In genomic region chr4:153303521-153303920, GRCm38 (mm10) we compare ENCODE assay signal across 16 mouse cellular contexts.
"Had no signal": no experiment of that assay in that cellular context is flagged by ENCODE, and none has a peak within 500 bp of the region (broad histone marks: within the 10 kb centered on the region; RNA-seq: fewer than 3 reads in every experiment).

No protein-coding gene starts in this region.

- ATAC-seq: intestine, embryonic 15.5 days; liver, embryonic 12.5 days had no signal

- H3K9ac ChIP-seq: intestine, embryonic 15.5 days; limb, embryonic 15.5 days; liver, embryonic 12.5 days; lung, embryonic 14.5 days had no signal

- H3K27me3 ChIP-seq: intestine, embryonic 15.5 days; limb, embryonic 15.5 days; liver, embryonic 12.5 days had no signal

- H3K4me3 ChIP-seq: intestine, embryonic 15.5 days; limb, embryonic 15.5 days; liver, embryonic 12.5 days; midbrain, embryonic 10.5 days; myocyte had no signal

- H3K27ac ChIP-seq: intestine, embryonic 15.5 days; limb, embryonic 15.5 days; liver, embryonic 12.5 days; midbrain, embryonic 10.5 days; stomach, postnatal 0 days had no signal

- H3K4me2 ChIP-seq: intestine, embryonic 15.5 days; limb, embryonic 15.5 days; liver, embryonic 12.5 days; lung, embryonic 14.5 days had no signal

- H3K4me1 ChIP-seq: intestine, embryonic 15.5 days; limb, embryonic 15.5 days; liver, embryonic 12.5 days had no signal

- H3K9me3 ChIP-seq: intestine, embryonic 15.5 days; limb, embryonic 15.5 days; liver, embryonic 12.5 days; midbrain, embryonic 10.5 days had no signal

- DNase-seq: kidney, adult 2 months; kidney, postnatal 14 days; layer of hippocampus, adult 9-11 months; layer of hippocampus, postnatal 36 days; lung, embryonic 14.5 days; lung, postnatal 10 days; lung, postnatal 4 days; midbrain, embryonic 14.5 days; right cerebral cortex, adult 18-20 months; right cerebral cortex, postnatal 25 days had no signal

- H3K36me3 ChIP-seq: intestine, embryonic 15.5 days; limb, embryonic 15.5 days; liver, embryonic 12.5 days; midbrain, embryonic 10.5 days had no signal
